Mouse (Mus musculus): ENCODE results near the gene Prss16. TPM values are rescaled to one million over a fixed set of nuclear protein-coding genes. Genes with fewer than 3 reads are reported as not detected.

Gene Prss16
- polyA plus RNA-seq, 1 experiment from 2014 or later: 0.72 TPM

DNA sequence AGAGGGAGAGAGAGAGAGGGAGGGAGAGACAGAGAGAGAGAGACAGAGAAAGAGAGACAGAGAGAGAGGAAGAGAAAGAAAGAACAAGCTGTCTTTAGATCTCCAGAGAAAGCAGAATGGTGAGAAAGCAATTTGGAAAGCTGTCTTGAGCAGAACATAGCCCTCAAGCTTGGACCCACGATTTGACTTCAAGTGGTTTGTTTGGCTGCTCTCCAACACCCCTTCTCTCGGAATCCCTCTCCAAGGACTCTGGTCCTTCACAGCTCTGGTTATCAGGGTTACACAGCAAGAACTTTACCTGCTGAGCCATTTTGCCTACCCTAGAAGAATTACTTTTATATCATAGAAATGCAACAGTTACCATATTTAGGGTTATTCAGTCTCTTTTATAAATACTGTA is 39.7 kb downstream of the Prss16 start:
- Histone ChIP-seq H3K36me3 (ENCODE audit: control insufficient read depth, insufficient read depth) (no peaks in the 10 kb centered on the region), H3K27me3 (ENCODE audit: control insufficient read depth, insufficient read depth, low read depth, low read length) (no peaks in the 10 kb centered on the region), H3K9me3 (replicated peaks; ENCODE audit: control insufficient read depth, low read length) (no peaks in the 10 kb centered on the region), H3K9ac (ENCODE audit: low read depth, low read length) (no peak overlapping the region), H3K27ac (ENCODE audit: low read length) (no peak overlapping the region), H3K4me2 (ENCODE audit: low read depth, low read length) (no peak overlapping the region), H3K4me3 (ENCODE audit: low read depth, low read length) (no peak overlapping the region), H3K4me1 (ENCODE audit: control insufficient read depth, low read depth, low read length) (peaks cover 2% of the 10 kb centered on the region)
- ATAC-seq (ENCODE audit: low read depth): no peak
- 38% methylated on average over 2 of the region's 2 CpGs for WGBS (ENCODE audit: insufficient replicate concordance)

DNA sequence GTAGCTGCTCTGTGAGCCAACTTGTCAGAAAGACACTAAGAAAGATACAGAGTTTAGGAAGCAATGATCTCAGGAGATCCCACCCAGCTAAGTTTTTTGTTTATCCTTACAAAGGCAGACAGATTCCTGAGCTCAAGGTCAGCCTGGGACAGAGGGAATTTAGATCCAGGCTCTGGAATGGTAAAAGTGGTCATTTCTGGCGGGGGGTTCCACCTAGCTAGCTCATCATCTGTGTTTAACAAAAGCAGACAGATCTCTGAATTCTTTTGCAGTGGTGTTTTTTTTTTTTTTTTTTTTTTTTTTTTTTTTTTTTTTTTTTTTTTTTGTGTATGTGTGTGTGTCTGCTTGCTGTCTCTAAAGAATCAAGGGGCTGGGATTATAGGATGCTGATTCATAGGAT is 40.3 kb downstream of the Prss16 start:
- 26% methylated on average over 1 of the region's 1 CpGs for WGBS (ENCODE audit: insufficient replicate concordance)
- Histone ChIP-seq H3K4me2 (ENCODE audit: low read depth, low read length) (no peak overlapping the region), H3K4me1 (ENCODE audit: control insufficient read depth, low read depth, low read length) (peaks cover 2% of the 10 kb centered on the region), H3K27me3 (ENCODE audit: control insufficient read depth, insufficient read depth, low read depth, low read length) (no peaks in the 10 kb centered on the region), H3K4me3 (ENCODE audit: low read depth, low read length) (no peak overlapping the region), H3K9me3 (replicated peaks; ENCODE audit: control insufficient read depth, low read length) (no peaks in the 10 kb centered on the region), H3K9ac (ENCODE audit: low read depth, low read length) (no peak overlapping the region), H3K36me3 (ENCODE audit: control insufficient read depth, insufficient read depth) (no peaks in the 10 kb centered on the region), H3K27ac (ENCODE audit: low read length) (no peak overlapping the region)
- ATAC-seq (ENCODE audit: low read depth): no peak

Small RNAs within 50 kb of the gene (microRNA-seq; reads per million reads assigned to microRNA genes)
- not detected for gene Gm44390
- not detected for gene Gm44486

Other genes starting within 250 kb of the Prss16 start
- 22.9 and 30.4 TPM in 2 replicates for gene Hist1h1b, start 229.1 kb downstream of the Prss16 start, polyA plus RNA-seq (2015; fragmentation: Nextera tagmentation; extraction: Ambion mirVana)
- 158 and 190 TPM in 2 replicates for gene Hist1h3i, start 226.4 kb downstream of the Prss16 start, polyA plus RNA-seq (2015; fragmentation: Nextera tagmentation; extraction: Ambion mirVana)
- 10.1 and 14.1 TPM in 2 replicates for gene Hist1h2an, start 222.5 kb downstream of the Prss16 start, polyA plus RNA-seq (2015; fragmentation: Nextera tagmentation; extraction: Ambion mirVana)
- gene Hist1h2bp, start 222.3 kb downstream of the Prss16 start, polyA plus RNA-seq (2015; fragmentation: Nextera tagmentation; extraction: Ambion mirVana): 3.8 and 7.6 TPM in 2 replicates
- gene Hist1h2bq, start 199.5 kb downstream of the Prss16 start, polyA plus RNA-seq (2015; fragmentation: Nextera tagmentation; extraction: Ambion mirVana): 25.4 and 31.7 TPM in 2 replicates
- gene Hist1h2ao, start 199.3 kb downstream of the Prss16 start, polyA plus RNA-seq (2015; fragmentation: Nextera tagmentation; extraction: Ambion mirVana): 2.1 TPM in 1 of 2 replicates, not detected in the other
- not detected in 2 replicates for gene Hist1h4m, start 198.0 kb downstream of the Prss16 start, polyA plus RNA-seq (2015; fragmentation: Nextera tagmentation; extraction: Ambion mirVana)
- 25.5 and 40.3 TPM in 2 replicates for gene Hist1h4n, start 177.5 kb downstream of the Prss16 start, polyA plus RNA-seq (2015; fragmentation: Nextera tagmentation; extraction: Ambion mirVana)
- 3,914 and 4,206 TPM in 2 replicates for gene Hist1h2ap, start 176.2 kb downstream of the Prss16 start, polyA plus RNA-seq (2015; fragmentation: Nextera tagmentation; extraction: Ambion mirVana)
- gene Hist1h2br, start 176.0 kb downstream of the Prss16 start, polyA plus RNA-seq (2015; fragmentation: Nextera tagmentation; extraction: Ambion mirVana): 24.7 and 33.6 TPM in 2 replicates
- gene Zfp184, start 64.6 kb downstream of the Prss16 start, polyA plus RNA-seq (2015; fragmentation: Nextera tagmentation; extraction: Ambion mirVana): 0.55 and 0.56 TPM in 2 replicates
- not detected in 2 replicates for gene Pom121l2, start 28.5 kb downstream of the Prss16 start, polyA plus RNA-seq (2015; fragmentation: Nextera tagmentation; extraction: Ambion mirVana)
- gene Hist1h2ah, start 25.8 kb upstream of the Prss16 start, polyA plus RNA-seq (2015; fragmentation: Nextera tagmentation; extraction: Ambion mirVana): 13.7 and 18.8 TPM in 2 replicates
- gene Hist1h2bk, start 26.1 kb upstream of the Prss16 start, polyA plus RNA-seq (2015; fragmentation: Nextera tagmentation; extraction: Ambion mirVana): 2.9 and 4.7 TPM in 2 replicates
- 47.5 and 58.3 TPM in 2 replicates for gene Hist1h4i, start 31.6 kb upstream of the Prss16 start, polyA plus RNA-seq (2015; fragmentation: Nextera tagmentation; extraction: Ambion mirVana)
- gene Hist1h2ag, start 33.2 kb upstream of the Prss16 start, polyA plus RNA-seq (2015; fragmentation: Nextera tagmentation; extraction: Ambion mirVana): 13.1 and 20.8 TPM in 2 replicates
- 13.4 and 22.7 TPM in 2 replicates for gene Hist1h2bj, start 33.5 kb upstream of the Prss16 start, polyA plus RNA-seq (2015; fragmentation: Nextera tagmentation; extraction: Ambion mirVana)
- gene Vmn1r188, start 74.7 kb upstream of the Prss16 start, polyA plus RNA-seq (2015; fragmentation: Nextera tagmentation; extraction: Ambion mirVana): not detected in 2 replicates
- gene Vmn1r189, start 96.1 kb upstream of the Prss16 start, polyA plus RNA-seq (2015; fragmentation: Nextera tagmentation; extraction: Ambion mirVana): not detected in 2 replicates
- gene Vmn1r191, start 174.2 kb upstream of the Prss16 start, polyA plus RNA-seq (2015; fragmentation: Nextera tagmentation; extraction: Ambion mirVana): not detected in 2 replicates
- not detected in 2 replicates for gene Vmn1r192, start 181.4 kb upstream of the Prss16 start, polyA plus RNA-seq (2015; fragmentation: Nextera tagmentation; extraction: Ambion mirVana)
- not detected in 2 replicates for gene Vmn1r193, start 213.4 kb upstream of the Prss16 start, polyA plus RNA-seq (2015; fragmentation: Nextera tagmentation; extraction: Ambion mirVana)
- gene Vmn1r194, start 234.5 kb upstream of the Prss16 start, polyA plus RNA-seq (2015; fragmentation: Nextera tagmentation; extraction: Ambion mirVana): not detected in 2 replicates